Mouse (Mus musculus): ENCODE measurements around the gene Ung. TPM values are rescaled to one million over a fixed set of nuclear protein-coding genes. Genes with fewer than 3 reads are reported as not detected.

Ung gene
- polyA plus RNA-seq, 1 experiment = 5.8 TPM

GRCm38 (mm10) chr5:114130698-114131520 is 723 bp downstream of the Ung start:
- no peak for DNase-seq (ENCODE audit: low read depth)

GRCm38 (mm10) chr5:114131521-114131840 is 1.3 kb downstream of the Ung start:
- DNase-seq (ENCODE audit: low read depth) = no peak

GRCm38 (mm10) chr5:114132841-114133240 is 2.7 kb downstream of the Ung start:
- DNase-seq (ENCODE audit: low read depth) = no peak

- no peak for DNase-seq (ENCODE audit: low read depth)
These were observed 3.9 kb downstream of the Ung start for GRCm38 (mm10) chr5:114134091-114134534.

GRCm38 (mm10) chr5:114135516-114135915 is 5.3 kb downstream of the Ung start:
- DNase-seq (ENCODE audit: low read depth) = no peak

GRCm38 (mm10) chr5:114137481-114138276 is 7.5 kb downstream of the Ung start:
- DNase-seq (ENCODE audit: low read depth) = no peak

- no peak for DNase-seq (ENCODE audit: low read depth)
These were observed 8.3 kb downstream of the Ung start for GRCm38 (mm10) chr5:114138277-114139164.

GRCm38 (mm10) chr5:114139175-114139574 is 9.0 kb downstream of the Ung start:
- no peak for DNase-seq (ENCODE audit: low read depth)

GRCm38 (mm10) chr5:114146028-114146888 is 16.1 kb downstream of the Ung start, which contains the start of gene Acacb:
Gene Acacb (plus strand): TSS chr5:114146535.
- DNase-seq (ENCODE audit: low read depth) = no peak

GRCm38 (mm10) chr5:114147043-114147972 is 17.1 kb downstream of the Ung start:
- no peak for DNase-seq (ENCODE audit: low read depth)

- no peak for DNase-seq (ENCODE audit: low read depth)
These were observed 22.3 kb downstream of the Ung start for GRCm38 (mm10) chr5:114152359-114153092.

- DNase-seq (ENCODE audit: low read depth) = no peak
These were observed 23.3 kb downstream of the Ung start for GRCm38 (mm10) chr5:114153490-114153889.

- DNase-seq (ENCODE audit: low read depth) = no peak
These were observed 24.6 kb downstream of the Ung start for GRCm38 (mm10) chr5:114154765-114155164.

GRCm38 (mm10) chr5:114155168-114155933 is 25.2 kb downstream of the Ung start:
- no peak for DNase-seq (ENCODE audit: low read depth)

GRCm38 (mm10) chr5:114157236-114157635 is 27.1 kb downstream of the Ung start:
- DNase-seq (ENCODE audit: low read depth) = no peak

GRCm38 (mm10) chr5:114161424-114161823 is 31.2 kb downstream of the Ung start:
- no peak for DNase-seq (ENCODE audit: low read depth)

- no peak for DNase-seq (ENCODE audit: low read depth)
These were observed 32.1 kb downstream of the Ung start for GRCm38 (mm10) chr5:114162106-114162815.
